27 mouse cellular contexts compared by ENCODE assay signal in the genomic region with DNA sequence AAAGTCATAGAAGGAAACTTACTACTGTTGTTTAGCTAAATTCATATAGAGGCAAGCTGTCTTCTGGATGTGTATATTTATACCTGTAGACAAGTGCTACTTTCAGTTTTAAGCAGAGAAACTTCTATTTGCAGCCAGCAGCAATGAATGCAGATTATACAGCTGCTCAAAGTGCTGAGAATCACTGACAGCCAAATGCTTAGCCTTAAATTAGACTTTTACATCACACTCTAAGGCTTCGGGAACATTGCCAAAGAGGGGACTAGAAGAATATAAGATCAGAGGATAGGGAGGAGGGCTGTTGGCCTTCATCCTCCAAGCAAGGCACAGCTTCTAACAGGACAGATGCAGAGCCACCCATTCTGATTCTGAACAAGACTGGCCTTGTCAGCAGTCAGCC. TPM values are rescaled to one million over a fixed set of nuclear protein-coding genes. Genes with fewer than 3 reads are reported as not detected.
DNase-seq lines count a peak whose midpoint lies in the region; ATAC-seq and TF ChIP-seq lines count a peak whose summit lies in the region.
"Had no signal": no experiment of that assay in that cellular context is flagged by ENCODE, and none has a peak within 500 bp of the region (broad histone marks: within the 10 kb centered on the region; RNA-seq: fewer than 3 reads in every experiment).

No protein-coding gene starts in this region.

- no peak for TF ChIP-seq CTCF in olfactory bulb, adult 2 months (IDR thresholded peaks at IDR 0.05; ENCODE audit: insufficient read depth, low read depth, low read length)

- 23% methylated on average over 1 of the region's 1 CpGs for WGBS in olfactory bulb, adult 2 months

- peaks cover 13% of the 10 kb centered on the region; the same call in 1 of the 2 replicates for H3K4me1 ChIP-seq in olfactory bulb, adult 2 months (ENCODE audit: control insufficient read depth, insufficient read depth, low read length)
- H3K4me1 ChIP-seq: forebrain, embryonic 13.5 days had no signal

- TF ChIP-seq POLR2A in olfactory bulb, adult 2 months (IDR thresholded peaks at IDR 0.05; ENCODE audit: insufficient read depth, low read depth, low read length) = no peak

- H3K4me3 ChIP-seq in olfactory bulb, adult 2 months (ENCODE audit: insufficient read depth, low read depth, low read length) = no peak overlapping the region
- H3K4me3 ChIP-seq: embryonic facial prominence, embryonic 12.5 days; forebrain, embryonic 13.5 days; heart, embryonic 10.5 days had no signal

- peak overlapping the region; percentile 46 for H3K27ac ChIP-seq in olfactory bulb, adult 2 months (ENCODE audit: insufficient read depth, low read depth, low read length)
- H3K27ac ChIP-seq: embryonic facial prominence, embryonic 12.5 days; forebrain, embryonic 13.5 days; heart, embryonic 10.5 days; hindbrain, embryonic 14.5 days had no signal

- ATAC-seq in frontal cortex, adult (ENCODE audit: low TSS enrichment) = peak; percentile 78
- ATAC-seq: forebrain, embryonic 13.5 days; intestine, embryonic 16.5 days had no signal

- no peak for DNase-seq in frontal cortex, postnatal 14 days (ENCODE audit: low spot score in 2 of 2)
- DNase-seq in left cerebral cortex, postnatal 14 days (ENCODE audit: low spot score in 2 of 2) = peak; percentile 38 to 69
- no peak for DNase-seq in left cerebral cortex, adult 8-10 months (ENCODE audit: low spot score in 2 of 2)
- peak; percentile 72 for DNase-seq in brain, adult 2 months (ENCODE audit: low read depth, low spot score)
- DNase-seq in T-cell, adult 2 months (ENCODE audit: low spot score) = no peak
- DNase-seq: adrenal gland, adult 2 months; adrenal gland, postnatal 25 days; cerebellum, adult 11 months; cerebellum, adult 8-10 months; cerebellum, postnatal 14 days; embryo, embryonic 11 days; gastrocnemius, postnatal 10 days; heart, adult 18-20 months; heart, postnatal 10 days; heart, postnatal 4 days; kidney, adult 2 months had no signal

- intact Hi-C loops in left cerebral cortex, postnatal 14 days (cut with DNase I) = no loop called here

RNA-seq across cellular contexts. Expression of gene Krtap4-2, which starts 2.2 kb away (rescaled TPM):
- total RNA-seq in left cerebral cortex, postnatal 14 days (2021) = not detected
- not detected for total RNA-seq in left cerebral cortex, adult 8-10 months (2022)
- not detected in 2 replicates for polyA plus RNA-seq in olfactory bulb, adult 2 months (2012; ENCODE audit: insufficient read depth, insufficient read length, low replicate concordance, missing spikeins)
- total RNA-seq: adrenal gland, adult 2 months; adrenal gland, postnatal 25 days; common myeloid progenitor, adult 5-6 weeks; ES-E14; gastrocnemius, postnatal 10 days; gastrocnemius, postnatal 4 days; heart, adult 18-20 months; heart, postnatal 10 days; heart, postnatal 4 days had no signal
- polyA plus RNA-seq: adrenal gland, adult 2 months; embryonic facial prominence, embryonic 12.5 days; forebrain, embryonic 13.5 days; heart, embryonic 10.5 days; heart, embryonic 14.5 days; hindbrain, embryonic 14.5 days; intestine, embryonic 16.5 days; kidney, adult 2 months had no signal

RNA-seq across cellular contexts. Expression of gene Krtap4-7, which starts 6.8 kb away (rescaled TPM):
- not detected for total RNA-seq in left cerebral cortex, postnatal 14 days (2021)
- not detected for total RNA-seq in left cerebral cortex, adult 8-10 months (2022)
- polyA plus RNA-seq in olfactory bulb, adult 2 months (2012; ENCODE audit: insufficient read depth, insufficient read length, low replicate concordance, missing spikeins) = not detected in 2 replicates
- total RNA-seq: adrenal gland, adult 2 months; adrenal gland, postnatal 25 days; common myeloid progenitor, adult 5-6 weeks; ES-E14; gastrocnemius, postnatal 10 days; gastrocnemius, postnatal 4 days; heart, adult 18-20 months; heart, postnatal 10 days; heart, postnatal 4 days had no signal
- polyA plus RNA-seq: adrenal gland, adult 2 months; embryonic facial prominence, embryonic 12.5 days; forebrain, embryonic 13.5 days; heart, embryonic 10.5 days; heart, embryonic 14.5 days; hindbrain, embryonic 14.5 days; intestine, embryonic 16.5 days; kidney, adult 2 months had no signal

RNA-seq across cellular contexts. Expression of gene Krtap4-1, which starts 9.0 kb away (rescaled TPM):
- not detected for total RNA-seq in left cerebral cortex, postnatal 14 days (2021)
- not detected for total RNA-seq in left cerebral cortex, adult 8-10 months (2022)
- not detected in 2 replicates for polyA plus RNA-seq in olfactory bulb, adult 2 months (2012; ENCODE audit: insufficient read depth, insufficient read length, low replicate concordance, missing spikeins)
- total RNA-seq: adrenal gland, adult 2 months; adrenal gland, postnatal 25 days; common myeloid progenitor, adult 5-6 weeks; ES-E14; gastrocnemius, postnatal 10 days; gastrocnemius, postnatal 4 days; heart, adult 18-20 months; heart, postnatal 10 days; heart, postnatal 4 days had no signal
- polyA plus RNA-seq: adrenal gland, adult 2 months; embryonic facial prominence, embryonic 12.5 days; forebrain, embryonic 13.5 days; heart, embryonic 10.5 days; heart, embryonic 14.5 days; hindbrain, embryonic 14.5 days; intestine, embryonic 16.5 days; kidney, adult 2 months had no signal

RNA-seq across cellular contexts. Expression of gene Gm11555, which starts 12.9 kb away (rescaled TPM):
- total RNA-seq in left cerebral cortex, postnatal 14 days (2021) = not detected
- not detected for total RNA-seq in left cerebral cortex, adult 8-10 months (2022)
- not detected in 2 replicates for polyA plus RNA-seq in olfactory bulb, adult 2 months (2012; ENCODE audit: insufficient read depth, insufficient read length, low replicate concordance, missing spikeins)
- total RNA-seq: adrenal gland, adult 2 months; adrenal gland, postnatal 25 days; common myeloid progenitor, adult 5-6 weeks; ES-E14; gastrocnemius, postnatal 10 days; gastrocnemius, postnatal 4 days; heart, adult 18-20 months; heart, postnatal 10 days; heart, postnatal 4 days had no signal
- polyA plus RNA-seq: adrenal gland, adult 2 months; embryonic facial prominence, embryonic 12.5 days; forebrain, embryonic 13.5 days; heart, embryonic 10.5 days; heart, embryonic 14.5 days; hindbrain, embryonic 14.5 days; intestine, embryonic 16.5 days; kidney, adult 2 months had no signal

RNA-seq across cellular contexts. Expression of gene Gm11562, which starts 16.9 kb away (rescaled TPM):
- total RNA-seq in left cerebral cortex, postnatal 14 days (2021) = not detected
- total RNA-seq in left cerebral cortex, adult 8-10 months (2022) = not detected
- not detected in 2 replicates for polyA plus RNA-seq in olfactory bulb, adult 2 months (2012; ENCODE audit: insufficient read depth, insufficient read length, low replicate concordance, missing spikeins)
- total RNA-seq: adrenal gland, adult 2 months; adrenal gland, postnatal 25 days; common myeloid progenitor, adult 5-6 weeks; ES-E14; gastrocnemius, postnatal 10 days; gastrocnemius, postnatal 4 days; heart, adult 18-20 months; heart, postnatal 10 days; heart, postnatal 4 days had no signal
- polyA plus RNA-seq: adrenal gland, adult 2 months; embryonic facial prominence, embryonic 12.5 days; forebrain, embryonic 13.5 days; heart, embryonic 10.5 days; heart, embryonic 14.5 days; hindbrain, embryonic 14.5 days; intestine, embryonic 16.5 days; kidney, adult 2 months had no signal

Comparison
In these comparisons a context has a peak if more than half of its experiments do, and no peak if none do; other contexts are left out.
1. DNase-seq: peak in left cerebral cortex, postnatal 14 days (2 of 2) and brain, adult 2 months (single experiment); none in frontal cortex, postnatal 14 days (0 of 2), left cerebral cortex, adult 8-10 months (0 of 2) and T-cell, adult 2 months (single experiment).